Mouse (Mus musculus) lung, adult 2 months (tissue): ENCODE measurements around the gene Uso1. TPM values are rescaled to one million over a fixed set of nuclear protein-coding genes. Genes with fewer than 3 reads are reported as not detected.
A peak's percentile ranks its signal among the peaks of the same experiment; 100 is the strongest.

Source experiments
- DNase-seq: peaks from one replicate; pipeline ENCODE4 v3.0.0; 2022
- H3K4me1 ChIP-seq: fragments of 200-500 bp; 2 replicates; pipeline ENCODE4 v1.6.1; 2011; ENCODE audit warnings: low read length; ENCODE audit not compliant: control insufficient read depth, insufficient read depth
- H3K4me3 ChIP-seq: fragments of 200-500 bp; replicated peaks from 2 replicates; pipeline ENCODE3; 2011; ENCODE audit warnings: low read depth, mild to moderate bottlenecking, control low read depth, low read length; ENCODE audit errors: extremely low read depth
- CTCF ChIP-seq: fragments of 200-500 bp; IDR thresholded peaks from 2 replicates; pipeline ENCODE4 v1.5.1; 2011; ENCODE audit warnings: mild to moderate bottlenecking, low read length, control low read depth; ENCODE audit not compliant: insufficient read depth
- POLR2A ChIP-seq: fragments of 200-500 bp; IDR thresholded peaks from 2 replicates; pipeline ENCODE4 v1.6.1; 2011; ENCODE audit warnings: low read depth, mild to moderate bottlenecking, control low read depth, low read length, borderline replicate concordance; ENCODE audit errors: extremely low read depth
- WGBS: fragments of 180-500 bp; shearing (Covaris S2); methylation state at CpG from one replicate; pipeline ENCODE4 v1.1.7; 2018; 5-methylcytosine and 5-hydroxymethylcytosine counted together
- polyA plus RNA-seq: library from polyadenylated mRNA; depleted of rRNA; stranded (reverse); fragments of >200 nt; gene quantifications from 2 replicates; pipeline ENCODE4 v1.2.3, GENCODE M21; 2012; rRNA removed

Gene Uso1
- polyA plus RNA-seq, 1 experiment, result 19.1 TPM

GRCm38 (mm10) chr5:92230306-92230705 is 92.6 kb downstream of the Uso1 start:
- TF ChIP-seq CTCF (no peak), POLR2A (no peak)
- no peak for DNase-seq
- H3K4me3 ChIP-seq, result no peak overlapping the region
- 80% methylated on average over 11 of the region's 11 CpGs for WGBS
- H3K4me1 ChIP-seq, result 0 out of 2 replicates have a peak, but pooled peaks cover 3% of the 10 kb centered on the region

- TF ChIP-seq CTCF, result no peak
- no peak for TF ChIP-seq POLR2A
- H3K4me1 ChIP-seq, result 0 out of 2 replicates have a peak, but pooled peaks cover 3% of the 10 kb centered on the region
- H3K4me3 ChIP-seq, result no peak overlapping the region
- DNase-seq, result no peak
- WGBS, result 78% methylated on average over 10 of the region's 10 CpGs
Observed at GRCm38 (mm10) chr5:92231836-92232235, 94.1 kb downstream of the Uso1 start.

- Histone ChIP-seq H3K4me1 (0 out of 2 replicates have a peak, but pooled peaks cover 3% of the 10 kb centered on the region), H3K4me3 (no peak overlapping the region)
- TF ChIP-seq CTCF (no peak), POLR2A (no peak)
- DNase-seq, result no peak
- WGBS, result 87% methylated on average over 4 of the region's 4 CpGs
Observed at GRCm38 (mm10) chr5:92233366-92233765, 95.6 kb downstream of the Uso1 start.

- TF ChIP-seq POLR2A (no peak), CTCF (no peak)
- Histone ChIP-seq H3K4me3 (no peak overlapping the region), H3K4me1 (0 out of 2 replicates have a peak, but pooled peaks cover 3% of the 10 kb centered on the region)
- DNase-seq, result no peak
- WGBS, result 20% methylated on average over 5 of the region's 5 CpGs
Observed at GRCm38 (mm10) chr5:92234939-92235557, 97.3 kb downstream of the Uso1 start.

- H3K4me1 ChIP-seq, result 0 out of 2 replicates have a peak, but pooled peaks cover 3% of the 10 kb centered on the region
- peak overlapping the region; percentile 11 for H3K4me3 ChIP-seq
- 37% methylated on average over 29 of the region's 29 CpGs for WGBS
- DNase-seq, result peak; percentile 63
- TF ChIP-seq CTCF (peak; percentile 47), POLR2A (no peak)
Observed at GRCm38 (mm10) chr5:92239333-92240232, 101.8 kb downstream of the Uso1 start.

GRCm38 (mm10) chr5:92240769-92241168 is 103.0 kb downstream of the Uso1 start:
- Histone ChIP-seq H3K4me3 (no peak overlapping the region), H3K4me1 (no peaks in the 10 kb centered on the region)
- DNase-seq, result no peak
- WGBS, result 91% methylated on average over 12 of the region's 12 CpGs
- TF ChIP-seq POLR2A, result no peak
- TF ChIP-seq CTCF, result no peak

- 92% methylated on average over 2 of the region's 2 CpGs for WGBS
- H3K4me3 ChIP-seq, result no peak overlapping the region
- no peak for DNase-seq
Observed at GRCm38 (mm10) chr5:92244900-92245299, 107.2 kb downstream of the Uso1 start.

GRCm38 (mm10) chr5:92245483-92245882 is 107.7 kb downstream of the Uso1 start:
- 73% methylated on average over 9 of the region's 9 CpGs for WGBS
- Histone ChIP-seq H3K4me3 (no peak overlapping the region), H3K4me1 (no peaks in the 10 kb centered on the region)
- no peak for DNase-seq
- no peak for TF ChIP-seq POLR2A
- TF ChIP-seq CTCF, result no peak

More at GRCm38 (mm10) chr5:92244900-92245299, 107.2 kb downstream of the Uso1 start:
- no peak for TF ChIP-seq POLR2A
- no peak for TF ChIP-seq CTCF
- no peaks in the 10 kb centered on the region for H3K4me1 ChIP-seq

- Histone ChIP-seq H3K4me3 (no peak overlapping the region), H3K4me1 (peaks cover 2% of the 10 kb centered on the region; the same call in 1 of the 2 replicates)
- no peak for TF ChIP-seq POLR2A
- no peak for TF ChIP-seq CTCF
- WGBS, result 69% methylated on average over 11 of the region's 11 CpGs
- DNase-seq, result no peak
Observed at GRCm38 (mm10) chr5:92248614-92249013, 110.9 kb downstream of the Uso1 start.

- 88% methylated on average over 6 of the region's 6 CpGs for WGBS
- TF ChIP-seq CTCF (no peak), POLR2A (no peak)
- Histone ChIP-seq H3K4me1 (peaks cover 2% of the 10 kb centered on the region; the same call in 1 of the 2 replicates), H3K4me3 (no peak overlapping the region)
- DNase-seq, result no peak
Observed at GRCm38 (mm10) chr5:92252031-92252430, 114.3 kb downstream of the Uso1 start.

Other genes with a start within 250 kb of the Uso1 start
- 17.2 and 25.5 TPM in 2 replicates for gene Rchy1, start 174.9 kb upstream of the Uso1 start, polyA plus RNA-seq
- gene Odaph, start 150.5 kb upstream of the Uso1 start, polyA plus RNA-seq, result not detected in 2 replicates
- gene Cdkl2, start 94.1 kb upstream of the Uso1 start, polyA plus RNA-seq, result 3.4 and 3.8 TPM in 2 replicates
- 11.1 and 17.2 TPM in 2 replicates for gene G3bp2, start 54.2 kb upstream of the Uso1 start, polyA plus RNA-seq
- gene U90926, start 77.5 kb downstream of the Uso1 start, polyA plus RNA-seq, result not detected in 2 replicates
- 2.6 and 3.1 TPM in 2 replicates for gene Ppef2, start 118.3 kb downstream of the Uso1 start, polyA plus RNA-seq
- 81.2 and 91.1 TPM in 2 replicates for gene Naaa, start 140.2 kb downstream of the Uso1 start, polyA plus RNA-seq
- 5.5 and 7.1 TPM in 2 replicates for gene Sdad1, start 172.5 kb downstream of the Uso1 start, polyA plus RNA-seq
- 1.8 and 3.0 TPM in 2 replicates for gene Cxcl9, start 190.1 kb downstream of the Uso1 start, polyA plus RNA-seq
- gene Art3, start 193.9 kb downstream of the Uso1 start, polyA plus RNA-seq, result 16.5 and 26.2 TPM in 2 replicates
- gene Cxcl10, start 211.0 kb downstream of the Uso1 start, polyA plus RNA-seq, result 2.2 and 3.0 TPM in 2 replicates